Mouse (Mus musculus) hindbrain, embryonic 14.5 days (tissue): Measurements from ENCODE around the gene Mocs2. TPM values are rescaled to one million over a fixed set of nuclear protein-coding genes. Genes with fewer than 3 reads are reported as not detected.

Experiments used
- ATAC-seq: fragments of 200-750 bp; cut with Nextera tagmentation; 2 replicates; pipeline ENCODE4 v1.8.0; 2017; ENCODE audit warnings: moderate number of reproducible peaks, mild to moderate bottlenecking, moderate TSS enrichment, moderate library complexity; ENCODE audit not compliant: low FRiP score
- DNase-seq: peaks from one replicate; pipeline ENCODE4 v3.0.0-alpha.2; 2015; ENCODE audit warnings: low spot score
- H3K27ac ChIP-seq: fragments of 300-500 bp; sonication (generic); 2 replicates; pipeline ENCODE4 v1.5.1; 2014; ENCODE audit warnings: mild to moderate bottlenecking, moderate library complexity
- H3K27me3 ChIP-seq: fragments of 300-500 bp; sonication (generic); 2 replicates; pipeline ENCODE4 v1.6.1; 2014; ENCODE audit warnings: mild to moderate bottlenecking, low read length, mixed read lengths; ENCODE audit not compliant: control insufficient read depth, insufficient read depth
- H3K36me3 ChIP-seq: fragments of 300-500 bp; sonication (generic); replicated peaks from 2 replicates; pipeline ENCODE4 v1.6.1; 2014; ENCODE audit not compliant: control insufficient read depth, insufficient read depth
- H3K4me1 ChIP-seq: fragments of 300-500 bp; sonication (generic); replicated peaks from 2 replicates; pipeline ENCODE4 v1.6.1; 2014; ENCODE audit warnings: antibody characterized with exemption, low read length, mixed read lengths; ENCODE audit not compliant: control insufficient read depth, insufficient read depth
- H3K4me2 ChIP-seq: fragments of 300-500 bp; sonication (generic); replicated peaks from 2 replicates; pipeline ENCODE4 v1.6.1; 2014; ENCODE audit warnings: mild to moderate bottlenecking, moderate library complexity
- H3K4me3 ChIP-seq: fragments of 300-500 bp; sonication (generic); replicated peaks from 2 replicates; pipeline ENCODE4 v1.5.1; 2014; ENCODE audit warnings: mild to moderate bottlenecking, low read length
- H3K9ac ChIP-seq: fragments of 300-500 bp; sonication (generic); 2 replicates; pipeline ENCODE4 v1.6.1; 2014
- H3K9me3 ChIP-seq: fragments of 300-500 bp; sonication (generic); 2 replicates; pipeline ENCODE4 v1.6.1; 2016; ENCODE audit warnings: low read length; ENCODE audit not compliant: control insufficient read depth
- WGBS: fragments of 180-500 bp; shearing (Covaris S2); extraction: QIAGEN DNeasy Blood & Tissue Kit; methylation state at CpG from one replicate; pipeline ENCODE4 v1.1.7; 2014; 5-methylcytosine and 5-hydroxymethylcytosine counted together
- polyA plus RNA-seq: library from polyadenylated mRNA; unstranded; fragments of >200 nt; fragmentation: Nextera tagmentation; extraction: Ambion mirVana; gene quantifications from 2 replicates; pipeline ENCODE4 v1.2.1, GENCODE M21; 2014

The Mocs2 gene
- polyA plus RNA-seq, 1 experiment from 2014 or later: 127 TPM

DNA sequence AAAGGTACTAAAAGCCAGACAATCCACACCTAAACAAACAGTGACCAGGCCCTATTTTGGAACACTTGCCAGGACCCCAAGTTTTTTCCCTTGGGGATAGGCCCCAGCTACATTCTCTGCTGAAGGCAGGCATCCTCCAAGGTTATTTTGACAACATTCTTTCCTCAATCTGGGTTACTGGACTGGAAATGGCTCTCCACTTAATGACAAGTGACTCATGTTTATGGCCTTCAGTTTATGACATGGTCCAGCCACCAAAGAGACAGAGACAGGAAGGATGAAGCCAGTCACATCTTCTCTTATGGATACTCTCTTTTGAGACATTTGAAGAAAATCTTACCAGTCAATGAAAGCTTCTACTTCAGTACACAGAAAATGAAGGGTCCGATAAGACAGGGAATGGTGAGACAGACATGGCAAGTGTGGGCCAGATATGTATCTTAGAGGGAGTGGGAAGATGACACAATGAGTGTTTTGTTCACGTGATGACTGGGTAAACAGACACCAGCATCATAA, 58.0 kb downstream of the Mocs2 start:
- Histone ChIP-seq H3K4me2 (no peak overlapping the region), H3K36me3 (no peaks in the 10 kb centered on the region), H3K9ac (no peak overlapping the region), H3K4me1 (no peaks in the 10 kb centered on the region), H3K27me3 (no peaks in the 10 kb centered on the region), H3K9me3 (no peaks in the 10 kb centered on the region), H3K4me3 (no peak overlapping the region), H3K27ac (no peak overlapping the region)
- 85% methylated on average over 2 of the region's 2 CpGs for WGBS
- DNase-seq: no peak
- no peak for ATAC-seq

GRCm38 (mm10) chr13:114878667-114879066, 60.6 kb downstream of the Mocs2 start:
- H3K4me2 ChIP-seq: no peak overlapping the region
- H3K27me3 ChIP-seq: no peaks in the 10 kb centered on the region
- no peak overlapping the region for H3K9ac ChIP-seq
- WGBS: 87% methylated on average over 11 of the region's 11 CpGs
- no peak overlapping the region for H3K4me3 ChIP-seq
- H3K27ac ChIP-seq: no peak overlapping the region
- H3K9me3 ChIP-seq: no peaks in the 10 kb centered on the region
- H3K36me3 ChIP-seq: no peaks in the 10 kb centered on the region
- no peaks in the 10 kb centered on the region for H3K4me1 ChIP-seq
- DNase-seq: no peak
- ATAC-seq: no peak

Other genes with a start within 250 kb of the Mocs2 start
- gene Itga2, start 113.9 kb downstream of the Mocs2 start, polyA plus RNA-seq: 1.9 and 2.2 TPM in 2 replicates